Mouse (Mus musculus) brown adipose tissue, adult 24 weeks (tissue): ENCODE measurements at regions not wholly inside any gene's neighbourhood (a gene's known extent, or its start where the extent isn't known, plus 50 kb on each side); places are given as distances from the start of the nearest gene placed in this dataset.

Experiments
- H3K27ac ChIP-seq: fragments of 200-500 bp; replicated peaks from 2 replicates; pipeline ENCODE4 v1.5.1; 2012; ENCODE audit warnings: low read depth, mild to moderate bottlenecking, low read length
- H3K4me1 ChIP-seq: fragments of 200-500 bp; 2 replicates; pipeline ENCODE4 v1.6.1; 2012; ENCODE audit warnings: low read length, mixed read lengths; ENCODE audit not compliant: control insufficient read depth, insufficient read depth, insufficient read length
- H3K4me3 ChIP-seq: fragments of 200-500 bp; 2 replicates; pipeline ENCODE4 v1.5.1; 2012; ENCODE audit warnings: low read depth, mild to moderate bottlenecking, low read length, moderate library complexity; ENCODE audit not compliant: insufficient read depth

GRCm38 (mm10) chr1:119364901-119365300 lies 57.1 kb downstream of the Inhbb start:
- no peak overlapping the region for H3K27ac ChIP-seq
- H3K4me1 ChIP-seq, result no peaks in the 10 kb centered on the region

GRCm38 (mm10) chr1:119358096-119358495 lies 64.0 kb downstream of the Inhbb start:
- H3K4me1 ChIP-seq, result no peaks in the 10 kb centered on the region
- H3K4me3 ChIP-seq, result no peak overlapping the region
- no peak overlapping the region for H3K27ac ChIP-seq

More at GRCm38 (mm10) chr1:119364901-119365300, 57.1 kb downstream of the Inhbb start:
- no peak overlapping the region for H3K4me3 ChIP-seq

- Histone ChIP-seq H3K4me1 (no peaks in the 10 kb centered on the region), H3K27ac (no peak overlapping the region), H3K4me3 (no peak overlapping the region)
Measured at GRCm38 (mm10) chr1:119356916-119357315, 65.1 kb downstream of the Inhbb start.

- no peaks in the 10 kb centered on the region for H3K4me1 ChIP-seq
- H3K27ac ChIP-seq, result no peak overlapping the region
- no peak overlapping the region for H3K4me3 ChIP-seq
Measured at GRCm38 (mm10) chr1:119355456-119355855, 66.6 kb downstream of the Inhbb start.

GRCm38 (mm10) chr1:119351567-119351966 lies 70.5 kb downstream of the Inhbb start:
- Histone ChIP-seq H3K27ac (no peak overlapping the region), H3K4me1 (no peaks in the 10 kb centered on the region)

GRCm38 (mm10) chr1:119350846-119351245 lies 71.2 kb downstream of the Inhbb start:
- no peak overlapping the region for H3K27ac ChIP-seq

More at GRCm38 (mm10) chr1:119351567-119351966, 70.5 kb downstream of the Inhbb start:
- no peak overlapping the region for H3K4me3 ChIP-seq

GRCm38 (mm10) chr1:119350296-119350695 lies 71.8 kb downstream of the Inhbb start:
- Histone ChIP-seq H3K4me3 (no peak overlapping the region), H3K27ac (no peak overlapping the region), H3K4me1 (no peaks in the 10 kb centered on the region)

More at GRCm38 (mm10) chr1:119350846-119351245, 71.2 kb downstream of the Inhbb start:
- Histone ChIP-seq H3K4me1 (no peaks in the 10 kb centered on the region), H3K4me3 (no peak overlapping the region)

GRCm38 (mm10) chr1:119348456-119349208 lies 73.4 kb downstream of the Inhbb start:
- Histone ChIP-seq H3K27ac (no peak overlapping the region), H3K4me1 (no peaks in the 10 kb centered on the region), H3K4me3 (no peak overlapping the region)

- no peak overlapping the region for H3K27ac ChIP-seq
- no peaks in the 10 kb centered on the region for H3K4me1 ChIP-seq
- H3K4me3 ChIP-seq, result no peak overlapping the region
Measured at GRCm38 (mm10) chr1:119347749-119348148, 74.3 kb downstream of the Inhbb start.

- no peak overlapping the region for H3K4me3 ChIP-seq
- H3K27ac ChIP-seq, result no peak overlapping the region
- H3K4me1 ChIP-seq, result no peaks in the 10 kb centered on the region
Measured at GRCm38 (mm10) chr1:119346634-119347155, 75.4 kb downstream of the Inhbb start.

- no peak overlapping the region for H3K4me3 ChIP-seq
- no peaks in the 10 kb centered on the region for H3K4me1 ChIP-seq
- no peak overlapping the region for H3K27ac ChIP-seq
Measured at GRCm38 (mm10) chr1:119345115-119345791, 76.8 kb downstream of the Inhbb start.

- Histone ChIP-seq H3K4me3 (no peak overlapping the region), H3K27ac (no peak overlapping the region), H3K4me1 (no peaks in the 10 kb centered on the region)
Measured at GRCm38 (mm10) chr1:119344046-119344445, 78.0 kb downstream of the Inhbb start.

- no peak overlapping the region for H3K27ac ChIP-seq
- no peak overlapping the region for H3K4me3 ChIP-seq
- no peaks in the 10 kb centered on the region for H3K4me1 ChIP-seq
Measured at GRCm38 (mm10) chr1:119335171-119335570, 86.9 kb downstream of the Inhbb start.

GRCm38 (mm10) chr1:119330751-119331326 lies 91.2 kb downstream of the Inhbb start:
- H3K4me1 ChIP-seq, result no peaks in the 10 kb centered on the region
- no peak overlapping the region for H3K4me3 ChIP-seq
- no peak overlapping the region for H3K27ac ChIP-seq

- no peaks in the 10 kb centered on the region for H3K4me1 ChIP-seq
- no peak overlapping the region for H3K27ac ChIP-seq
- no peak overlapping the region for H3K4me3 ChIP-seq
Measured at GRCm38 (mm10) chr1:119329693-119330434, 92.2 kb downstream of the Inhbb start.
